Mouse (Mus musculus): ENCODE data around the gene Eif6. TPM values are rescaled to one million over a fixed set of nuclear protein-coding genes. Genes with fewer than 3 reads are reported as not detected.

Gene Eif6
- polyA plus RNA-seq, 1 experiment, result 41.2 TPM

DNA sequence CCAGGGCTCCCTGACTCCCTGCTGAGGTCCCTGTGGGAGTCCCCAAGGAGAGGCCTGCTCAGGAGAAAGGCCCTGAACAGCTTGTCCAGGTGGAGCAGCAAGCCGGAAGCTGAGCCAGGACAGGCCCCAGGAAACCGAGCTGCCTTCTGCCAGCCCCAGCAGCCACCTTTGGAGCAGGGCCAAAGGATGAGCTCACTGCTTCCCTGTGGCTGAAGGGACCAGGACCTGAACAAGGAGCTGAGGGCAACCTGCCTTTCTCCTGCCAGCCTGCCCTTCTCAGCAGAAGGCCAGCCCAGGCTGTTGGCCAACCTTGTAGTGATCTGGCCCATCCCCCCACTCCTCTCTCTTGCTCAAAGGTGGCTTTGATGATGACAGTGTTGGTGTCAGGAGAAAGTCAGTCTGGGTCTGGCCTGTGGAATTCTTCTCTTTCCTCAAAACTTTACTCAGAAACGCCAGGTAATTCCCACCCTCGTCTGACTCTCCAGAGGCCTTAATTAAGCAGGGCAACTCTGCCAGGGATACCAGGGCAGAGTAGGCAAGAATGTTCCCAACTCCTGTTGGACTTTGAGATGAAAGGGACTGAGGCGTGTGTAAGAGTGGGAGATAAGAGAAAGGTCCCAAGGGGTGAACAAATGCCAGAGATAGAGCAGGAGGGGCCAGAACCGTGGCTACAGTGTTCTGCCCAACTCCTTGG is 21.3 kb downstream of the Eif6 start:
- TF ChIP-seq POLR2A (IDR thresholded peaks at IDR 0.05; ENCODE audit: control insufficient read depth, low read depth, low read length), result no peak
- no peak for TF ChIP-seq CTCF (IDR thresholded peaks at IDR 0.05; ENCODE audit: control insufficient read depth, insufficient read depth, insufficient replicate concordance, low read depth, low read length)
- Histone ChIP-seq H3K27ac (ENCODE audit: control insufficient read depth, insufficient read depth, low read depth, low read length) (no peak overlapping the region), H3K27me3 (ENCODE audit: control insufficient read depth, insufficient read depth, low read length) (no peaks in the 10 kb centered on the region), H3K4me3 (ENCODE audit: control insufficient read depth, low read depth, low read length) (no peak overlapping the region), H3K4me1 (ENCODE audit: control insufficient read depth, insufficient read depth, low read length) (no peaks in the 10 kb centered on the region; the same call in 1 of the 2 replicates), H3K36me3 (ENCODE audit: control insufficient read depth, insufficient read depth, low read length) (no peaks in the 10 kb centered on the region)

DNA sequence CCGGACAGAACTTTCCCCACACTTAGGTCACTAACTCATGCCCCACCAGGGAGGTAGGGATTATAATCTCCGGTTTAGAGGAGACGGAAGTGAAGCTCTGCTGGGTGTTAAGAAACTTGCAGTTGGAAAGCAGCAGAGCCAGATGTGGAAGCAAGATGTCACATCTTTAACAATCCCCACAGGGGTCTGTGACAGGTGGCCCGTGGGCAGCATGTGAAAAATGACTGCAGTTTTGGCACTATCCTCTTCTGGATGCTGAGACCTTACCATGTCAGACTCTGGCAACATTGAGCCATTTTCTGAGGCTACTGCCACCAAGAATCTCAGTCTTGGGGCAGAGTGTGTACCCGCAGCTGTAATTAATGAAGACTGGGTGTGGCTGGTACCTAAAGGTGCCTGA is 22.7 kb downstream of the Eif6 start:
- TF ChIP-seq POLR2A (IDR thresholded peaks at IDR 0.05; ENCODE audit: control insufficient read depth, low read depth, low read length) (no peak), CTCF (IDR thresholded peaks at IDR 0.05; ENCODE audit: control insufficient read depth, insufficient read depth, insufficient replicate concordance, low read depth, low read length) (no peak)
- H3K27ac ChIP-seq (ENCODE audit: control insufficient read depth, insufficient read depth, low read depth, low read length), result no peak overlapping the region
- H3K27me3 ChIP-seq (ENCODE audit: control insufficient read depth, insufficient read depth, low read length), result no peaks in the 10 kb centered on the region
- H3K4me1 ChIP-seq (ENCODE audit: control insufficient read depth, insufficient read depth, low read length), result no peaks in the 10 kb centered on the region; the same call in 1 of the 2 replicates
- H3K4me3 ChIP-seq (ENCODE audit: control insufficient read depth, low read depth, low read length), result no peak overlapping the region
- H3K36me3 ChIP-seq (ENCODE audit: control insufficient read depth, insufficient read depth, low read length), result no peaks in the 10 kb centered on the region

- TF ChIP-seq POLR2A (IDR thresholded peaks at IDR 0.05; ENCODE audit: control insufficient read depth, low read depth, low read length) (no peak), CTCF (IDR thresholded peaks at IDR 0.05; ENCODE audit: control insufficient read depth, insufficient read depth, insufficient replicate concordance, low read depth, low read length) (peak; percentile 47; the same call in 1 of the 2 replicates)
Measured at GRCm38 (mm10) chr2:155802761-155803160, 24.0 kb downstream of the Eif6 start.

GRCm38 (mm10) chr2:155798613-155799012 is 28.1 kb downstream of the Eif6 start:
- Histone ChIP-seq H3K36me3 (ENCODE audit: control insufficient read depth, insufficient read depth, low read length) (no peaks in the 10 kb centered on the region), H3K27ac (ENCODE audit: control insufficient read depth, insufficient read depth, low read depth, low read length) (no peak overlapping the region), H3K4me1 (ENCODE audit: control insufficient read depth, insufficient read depth, low read length) (no peaks in the 10 kb centered on the region), H3K27me3 (ENCODE audit: control insufficient read depth, insufficient read depth, low read length) (no peaks in the 10 kb centered on the region), H3K4me3 (ENCODE audit: control insufficient read depth, low read depth, low read length) (no peak overlapping the region)
- TF ChIP-seq POLR2A (IDR thresholded peaks at IDR 0.05; ENCODE audit: control insufficient read depth, low read depth, low read length) (no peak), CTCF (IDR thresholded peaks at IDR 0.05; ENCODE audit: control insufficient read depth, insufficient read depth, insufficient replicate concordance, low read depth, low read length) (no peak)

More at GRCm38 (mm10) chr2:155802761-155803160, 24.0 kb downstream of the Eif6 start:
- Histone ChIP-seq H3K27me3 (ENCODE audit: control insufficient read depth, insufficient read depth, low read length) (no peaks in the 10 kb centered on the region), H3K36me3 (ENCODE audit: control insufficient read depth, insufficient read depth, low read length) (no peaks in the 10 kb centered on the region), H3K4me1 (ENCODE audit: control insufficient read depth, insufficient read depth, low read length) (no peaks in the 10 kb centered on the region; the same call in 1 of the 2 replicates), H3K27ac (ENCODE audit: control insufficient read depth, insufficient read depth, low read depth, low read length) (no peak overlapping the region), H3K4me3 (ENCODE audit: control insufficient read depth, low read depth, low read length) (no peak overlapping the region)

- TF ChIP-seq CTCF (IDR thresholded peaks at IDR 0.05; ENCODE audit: control insufficient read depth, insufficient read depth, insufficient replicate concordance, low read depth, low read length) (no peak), POLR2A (IDR thresholded peaks at IDR 0.05; ENCODE audit: control insufficient read depth, low read depth, low read length) (no peak)
- Histone ChIP-seq H3K36me3 (ENCODE audit: control insufficient read depth, insufficient read depth, low read length) (no peaks in the 10 kb centered on the region), H3K27ac (ENCODE audit: control insufficient read depth, insufficient read depth, low read depth, low read length) (no peak overlapping the region), H3K4me1 (ENCODE audit: control insufficient read depth, insufficient read depth, low read length) (no peaks in the 10 kb centered on the region), H3K4me3 (ENCODE audit: control insufficient read depth, low read depth, low read length) (no peak overlapping the region), H3K27me3 (ENCODE audit: control insufficient read depth, insufficient read depth, low read length) (no peaks in the 10 kb centered on the region)
Measured at GRCm38 (mm10) chr2:155794674-155795445, 31.9 kb downstream of the Eif6 start.

DNA sequence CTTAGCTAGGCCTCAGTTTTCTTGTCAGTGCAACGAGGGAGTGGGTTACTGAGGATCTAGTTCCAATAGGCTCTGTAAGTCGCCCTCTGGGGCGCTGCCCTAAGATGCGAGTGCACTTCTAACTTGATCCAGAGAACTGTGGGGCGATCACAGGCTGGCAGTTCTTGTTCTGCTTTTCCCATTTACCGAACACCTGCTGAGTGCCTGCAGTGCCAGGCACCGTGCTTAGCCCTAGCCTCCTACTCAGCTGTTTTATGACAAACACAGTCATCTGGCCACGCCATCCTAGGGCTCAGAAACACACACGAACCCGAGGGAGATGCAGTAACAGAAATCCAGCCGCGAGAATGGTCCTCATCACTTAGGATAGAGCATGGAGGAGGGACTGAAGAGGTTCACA is 33.8 kb downstream of the Eif6 start:
- no peaks in the 10 kb centered on the region for H3K27me3 ChIP-seq (ENCODE audit: control insufficient read depth, insufficient read depth, low read length)
- no peak overlapping the region for H3K27ac ChIP-seq (ENCODE audit: control insufficient read depth, insufficient read depth, low read depth, low read length)
- no peaks in the 10 kb centered on the region for H3K4me1 ChIP-seq (ENCODE audit: control insufficient read depth, insufficient read depth, low read length)
- no peaks in the 10 kb centered on the region for H3K36me3 ChIP-seq (ENCODE audit: control insufficient read depth, insufficient read depth, low read length)
- TF ChIP-seq POLR2A (IDR thresholded peaks at IDR 0.05; ENCODE audit: control insufficient read depth, low read depth, low read length), result no peak
- no peak for TF ChIP-seq CTCF (IDR thresholded peaks at IDR 0.05; ENCODE audit: control insufficient read depth, insufficient read depth, insufficient replicate concordance, low read depth, low read length)
- H3K4me3 ChIP-seq (ENCODE audit: control insufficient read depth, low read depth, low read length), result no peak overlapping the region

Data from testis, adult 2 months (tissue).